In genomic region chr10:31517192-31517591, GRCm38 (mm10) we compare ENCODE assay signal across 30 mouse cellular contexts.
DNase-seq lines count a peak whose midpoint lies in the region; ATAC-seq lines count a peak whose summit lies in the region.
"Had no signal": no experiment of that assay in that cellular context is flagged by ENCODE, and none has a peak within 500 bp of the region (broad histone marks: within the 10 kb centered on the region; RNA-seq: fewer than 3 reads in every experiment).

No protein-coding gene starts in this region.

- no peaks in the 10 kb centered on the region for H3K27me3 ChIP-seq in kidney, embryonic 15.5 days
- no peaks in the 10 kb centered on the region for H3K27me3 ChIP-seq in midbrain, embryonic 11.5 days (ENCODE audit: control insufficient read depth, insufficient read depth, low read length)
- no peaks in the 10 kb centered on the region for H3K27me3 ChIP-seq in midbrain, embryonic 10.5 days (ENCODE audit: low read depth, poor library complexity, severe bottlenecking)
- H3K27me3 ChIP-seq: CH12.LX; embryonic facial prominence, embryonic 15.5 days; forebrain, embryonic 12.5 days; hindbrain, embryonic 12.5 days; liver, embryonic 12.5 days; megakaryocyte, embryonic 14.5 days; stomach, embryonic 15.5 days had no signal

- no peak overlapping the region for H3K27ac ChIP-seq in kidney, embryonic 15.5 days
- no peak overlapping the region for H3K27ac ChIP-seq in midbrain, embryonic 11.5 days (ENCODE audit: low read depth, low read length)
- no peak overlapping the region for H3K27ac ChIP-seq in midbrain, embryonic 10.5 days (replicated peaks)
- H3K27ac ChIP-seq: embryonic facial prominence, embryonic 10.5 days; embryonic facial prominence, embryonic 15.5 days; forebrain, embryonic 12.5 days; hindbrain, embryonic 12.5 days; hindbrain, postnatal 0 days; kidney, postnatal 0 days; liver, embryonic 12.5 days; stomach, embryonic 15.5 days had no signal

- no peak overlapping the region for H3K4me2 ChIP-seq in kidney, embryonic 15.5 days
- no peak overlapping the region for H3K4me2 ChIP-seq in midbrain, embryonic 11.5 days
- H3K4me2 ChIP-seq: embryonic facial prominence, embryonic 15.5 days; forebrain, embryonic 12.5 days; hindbrain, embryonic 12.5 days; liver, embryonic 12.5 days; stomach, embryonic 15.5 days had no signal

- H3K9ac ChIP-seq in kidney, embryonic 15.5 days: no peak overlapping the region
- H3K9ac ChIP-seq in midbrain, embryonic 11.5 days (ENCODE audit: low read length): no peak overlapping the region
- H3K9ac ChIP-seq: embryonic facial prominence, embryonic 15.5 days; forebrain, embryonic 12.5 days; forebrain, postnatal 0 days; hindbrain, embryonic 12.5 days; liver, embryonic 12.5 days; stomach, embryonic 15.5 days had no signal

- H3K9me3 ChIP-seq in kidney, embryonic 15.5 days (replicated peaks): no peaks in the 10 kb centered on the region
- H3K9me3 ChIP-seq in midbrain, embryonic 11.5 days (ENCODE audit: control insufficient read depth, low read length): no peaks in the 10 kb centered on the region
- H3K9me3 ChIP-seq in midbrain, embryonic 10.5 days (replicated peaks): no peaks in the 10 kb centered on the region
- H3K9me3 ChIP-seq: embryonic facial prominence, embryonic 10.5 days; embryonic facial prominence, embryonic 15.5 days; forebrain, embryonic 12.5 days; hindbrain, embryonic 12.5 days; liver, embryonic 12.5 days; megakaryocyte, embryonic 14.5 days; stomach, embryonic 15.5 days had no signal

- H3K36me3 ChIP-seq in kidney, embryonic 15.5 days: peaks cover 9% of the 10 kb centered on the region; the same call in 1 of the 2 replicates
- no peaks in the 10 kb centered on the region for H3K36me3 ChIP-seq in midbrain, embryonic 11.5 days (ENCODE audit: control insufficient read depth, insufficient read depth, low read length)
- 0 out of 2 replicates have a peak, but pooled peaks cover 2% of the 10 kb centered on the region for H3K36me3 ChIP-seq in midbrain, embryonic 10.5 days
- H3K36me3 ChIP-seq: embryonic facial prominence, embryonic 10.5 days; forebrain, embryonic 12.5 days; hindbrain, embryonic 12.5 days; liver, embryonic 12.5 days; stomach, embryonic 15.5 days had no signal

- WGBS in kidney, embryonic 15.5 days: 59% methylated on average over 4 of the region's 4 CpGs
- WGBS in midbrain, embryonic 11.5 days: 85% methylated on average over 4 of the region's 4 CpGs
- 84% methylated on average over 4 of the region's 4 CpGs for WGBS in midbrain, embryonic 10.5 days

- no peak overlapping the region for H3K4me3 ChIP-seq in kidney, embryonic 15.5 days (replicated peaks)
- H3K4me3 ChIP-seq in midbrain, embryonic 11.5 days (ENCODE audit: low read depth, low read length): no peak overlapping the region
- no peak overlapping the region for H3K4me3 ChIP-seq in midbrain, embryonic 10.5 days
- H3K4me3 ChIP-seq: embryonic facial prominence, embryonic 10.5 days; embryonic facial prominence, embryonic 15.5 days; forebrain, embryonic 12.5 days; hindbrain, embryonic 12.5 days; liver, embryonic 12.5 days; megakaryocyte, embryonic 14.5 days; stomach, embryonic 15.5 days had no signal

- peak; percentile 76 for DNase-seq in heart, adult 11 months
- no peak for DNase-seq in heart, postnatal 4 days
- DNase-seq in kidney, adult 9 months: peak; percentile 45
- DNase-seq in midbrain, embryonic 11.5 days (ENCODE audit: low spot score, missing footprints): peak; percentile 53
- no peak for DNase-seq in midbrain, embryonic 10.5 days (ENCODE audit: low spot score)
- no peak for DNase-seq in ovary, postnatal 10 days (ENCODE audit: low spot score)
- no peak for DNase-seq in layer of hippocampus, postnatal 36 days
- DNase-seq: adrenal gland, adult 8-10 months; cerebellum, adult 8-10 months; cerebellum, postnatal 25 days; forebrain, postnatal 0 days; lung, adult 18-20 months; lung, postnatal 4 days; midbrain, embryonic 14.5 days; right cerebral cortex, postnatal 25 days; thymus, adult 18-20 months; thymus, postnatal 4 days had no signal

- H3K4me1 ChIP-seq in kidney, embryonic 15.5 days: no peaks in the 10 kb centered on the region
- H3K4me1 ChIP-seq in midbrain, embryonic 11.5 days (ENCODE audit: control insufficient read depth, insufficient read depth, low read length): peaks cover 3% of the 10 kb centered on the region; the same call in 1 of the 2 replicates
- H3K4me1 ChIP-seq in midbrain, embryonic 10.5 days: no peaks in the 10 kb centered on the region
- H3K4me1 ChIP-seq: embryonic facial prominence, embryonic 10.5 days; embryonic facial prominence, embryonic 15.5 days; hindbrain, embryonic 12.5 days; liver, embryonic 12.5 days; stomach, embryonic 15.5 days had no signal

- ATAC-seq in kidney, embryonic 15.5 days (replicated peaks; ENCODE audit: low FRiP score): no peak
- no peak for ATAC-seq in midbrain, embryonic 11.5 days (ENCODE audit: low FRiP score)
- ATAC-seq: activated CD4-positive, CD25-positive, alpha-beta regulatory T cell, adult 4 months; forebrain, postnatal 0 days; hindbrain, postnatal 0 days; liver, embryonic 12.5 days; lung, postnatal 0 days had no signal

Comparison
In these comparisons a context has a peak if more than half of its experiments do, and no peak if none do; other contexts are left out.
1. DNase-seq: peak in heart, adult 11 months (single experiment), kidney, adult 9 months (single experiment) and midbrain, embryonic 11.5 days (single experiment); none in heart, postnatal 4 days (single experiment), midbrain, embryonic 10.5 days (single experiment), ovary, postnatal 10 days (single experiment) and layer of hippocampus, postnatal 36 days (0 of 2).